Mouse (Mus musculus): ENCODE data around the gene Prr29. TPM values are rescaled to one million over a fixed set of nuclear protein-coding genes. Genes with fewer than 3 reads are reported as not detected.
A peak's percentile ranks its signal among the peaks of the same experiment; 100 is the strongest.

Gene Prr29
- total and polyA plus RNA-seq, 2 experiments from 2014 or later = not detected

- Histone ChIP-seq H3K9me3 (ENCODE audit: low read length) (no peaks in the 10 kb centered on the region), H3K4me2 (ENCODE audit: low read depth, low read length) (no peak overlapping the region), H3K36me3 (ENCODE audit: insufficient read depth, low read length) (no peaks in the 10 kb centered on the region), H3K4me3 (ENCODE audit: low read length) (no peak overlapping the region), H3K4me1 (ENCODE audit: insufficient read depth, low read length) (no peaks in the 10 kb centered on the region), H3K27me3 (ENCODE audit: insufficient read depth, low read length) (no peaks in the 10 kb centered on the region), H3K9ac (replicated peaks; ENCODE audit: low read length) (no peak overlapping the region), H3K27ac (no peak overlapping the region)
- no peak for TF ChIP-seq CTCF (IDR thresholded peaks at IDR 0.05; ENCODE audit: low read depth)
- ATAC-seq = no peak
- DNase-seq (ENCODE audit: low spot score) = no peak
- WGBS = 60% methylated on average over 11 of the region's 11 CpGs
These were observed 8.7 kb downstream of the Prr29 start for GRCm38 (mm10) chr11:106373998-106374397.

DNA sequence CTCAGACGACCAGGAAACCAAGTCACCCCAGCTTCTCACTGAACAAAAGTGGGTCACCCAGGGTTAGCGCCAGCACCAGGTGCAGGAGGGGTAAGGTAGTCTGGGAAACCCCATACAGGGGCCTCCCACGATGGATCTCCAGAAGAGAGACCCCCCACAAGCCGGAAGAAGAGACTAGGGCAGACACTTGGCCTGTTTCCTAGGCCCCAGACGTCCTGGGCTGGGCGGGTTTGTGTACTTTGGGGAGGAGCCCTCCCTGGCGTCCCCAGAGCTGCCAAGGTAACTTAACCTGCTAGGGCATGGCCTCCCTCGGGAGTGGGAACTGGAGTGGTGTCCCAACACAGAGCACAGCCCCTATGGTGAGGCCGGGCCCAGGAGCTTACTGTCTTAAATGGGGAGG, 9.3 kb downstream of the Prr29 start:
- TF ChIP-seq CTCF (IDR thresholded peaks at IDR 0.05; ENCODE audit: low read depth) = no peak
- no peaks in the 10 kb centered on the region for H3K36me3 ChIP-seq (ENCODE audit: insufficient read depth, low read length)

DNA sequence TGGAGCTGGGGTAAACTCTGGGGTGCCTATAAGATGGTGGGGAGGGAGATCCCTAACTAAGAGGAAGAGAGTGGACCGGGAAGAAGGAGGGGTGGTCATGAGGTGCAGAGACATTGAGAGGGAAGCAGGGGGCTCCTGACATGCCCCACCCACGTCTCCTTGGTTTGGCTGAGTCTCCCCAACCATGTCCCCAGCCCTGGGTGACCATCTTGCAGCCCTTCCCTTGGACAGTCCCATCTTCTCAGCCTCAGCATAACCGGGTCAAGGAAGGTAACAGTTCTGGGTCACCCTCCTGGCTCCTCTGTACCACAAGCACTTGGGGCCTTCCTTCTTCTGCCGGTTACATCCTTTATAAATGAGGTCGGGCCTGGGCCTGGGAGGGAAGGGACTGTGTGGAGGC, 9.7 kb downstream of the Prr29 start:
- no peak overlapping the region for H3K4me3 ChIP-seq (ENCODE audit: low read length)

More for the DNA sequence above, 9.3 kb downstream of the Prr29 start:
- no peak overlapping the region for H3K27ac ChIP-seq
- no peaks in the 10 kb centered on the region for H3K27me3 ChIP-seq (ENCODE audit: insufficient read depth, low read length)
- no peak overlapping the region for H3K4me3 ChIP-seq (ENCODE audit: low read length)
- no peaks in the 10 kb centered on the region for H3K4me1 ChIP-seq (ENCODE audit: insufficient read depth, low read length)
- H3K9me3 ChIP-seq (ENCODE audit: low read length) = no peaks in the 10 kb centered on the region
- ATAC-seq = no peak
- no peak overlapping the region for H3K4me2 ChIP-seq (ENCODE audit: low read depth, low read length)
- WGBS = 41% methylated on average over 9 of the region's 9 CpGs
- DNase-seq (ENCODE audit: low spot score) = no peak
- H3K9ac ChIP-seq (replicated peaks; ENCODE audit: low read length) = no peak overlapping the region

GRCm38 (mm10) chr11:106381011-106381410, 15.7 kb downstream of the Prr29 start:
- Histone ChIP-seq H3K4me1 (ENCODE audit: insufficient read depth, low read length) (no peaks in the 10 kb centered on the region), H3K4me2 (ENCODE audit: low read depth, low read length) (no peak overlapping the region), H3K9me3 (ENCODE audit: low read length) (no peaks in the 10 kb centered on the region), H3K9ac (replicated peaks; ENCODE audit: low read length) (no peak overlapping the region), H3K4me3 (ENCODE audit: low read length) (no peak overlapping the region), H3K27me3 (ENCODE audit: insufficient read depth, low read length) (no peaks in the 10 kb centered on the region), H3K27ac (no peak overlapping the region), H3K36me3 (ENCODE audit: insufficient read depth, low read length) (no peaks in the 10 kb centered on the region)
- TF ChIP-seq CTCF (IDR thresholded peaks at IDR 0.05; ENCODE audit: low read depth) = 0 out of 2 replicates have a peak, but pooled peaks have one; percentile 7
- 81% methylated on average over 11 of the region's 11 CpGs for WGBS
- no peak for DNase-seq (ENCODE audit: low spot score)
- no peak for ATAC-seq

More for the DNA sequence above, 9.7 kb downstream of the Prr29 start:
- Histone ChIP-seq H3K9me3 (ENCODE audit: low read length) (no peaks in the 10 kb centered on the region), H3K36me3 (ENCODE audit: insufficient read depth, low read length) (no peaks in the 10 kb centered on the region), H3K4me1 (ENCODE audit: insufficient read depth, low read length) (no peaks in the 10 kb centered on the region), H3K27me3 (ENCODE audit: insufficient read depth, low read length) (no peaks in the 10 kb centered on the region), H3K4me2 (ENCODE audit: low read depth, low read length) (no peak overlapping the region), H3K27ac (no peak overlapping the region), H3K9ac (replicated peaks; ENCODE audit: low read length) (no peak overlapping the region)
- 76% methylated on average over 5 of the region's 5 CpGs for WGBS
- TF ChIP-seq CTCF (IDR thresholded peaks at IDR 0.05; ENCODE audit: low read depth) = no peak
- DNase-seq (ENCODE audit: low spot score) (no peak), ATAC-seq (no peak)

DNA sequence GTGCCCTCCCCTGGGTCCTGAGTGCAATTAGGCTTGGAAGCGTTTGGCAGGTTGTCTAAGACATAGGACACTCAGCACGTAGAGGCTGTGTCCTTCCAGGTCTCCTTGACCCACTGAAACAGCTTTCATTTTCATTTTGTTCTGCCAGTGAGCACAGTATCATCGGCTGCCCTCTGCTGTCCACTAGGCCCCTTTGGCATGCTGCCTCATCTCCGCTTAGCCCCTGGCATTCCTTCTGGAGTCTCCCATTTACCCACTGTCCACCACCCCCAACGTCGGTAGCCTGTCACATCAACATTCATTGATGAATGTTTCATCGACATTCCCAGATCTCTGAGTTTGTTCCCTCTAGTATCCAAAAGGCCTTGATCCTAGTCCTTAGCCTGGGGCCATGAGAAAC, 16.6 kb downstream of the Prr29 start:
- DNase-seq (ENCODE audit: low spot score) (no peak), ATAC-seq (no peak)
- Histone ChIP-seq H3K4me1 (ENCODE audit: insufficient read depth, low read length) (no peaks in the 10 kb centered on the region), H3K4me3 (ENCODE audit: low read length) (no peak overlapping the region), H3K9me3 (ENCODE audit: low read length) (no peaks in the 10 kb centered on the region), H3K27me3 (ENCODE audit: insufficient read depth, low read length) (no peaks in the 10 kb centered on the region), H3K27ac (no peak overlapping the region), H3K4me2 (ENCODE audit: low read depth, low read length) (no peak overlapping the region), H3K9ac (replicated peaks; ENCODE audit: low read length) (no peak overlapping the region), H3K36me3 (ENCODE audit: insufficient read depth, low read length) (no peaks in the 10 kb centered on the region)
- 81% methylated on average over 7 of the region's 7 CpGs for whole genome bisulfite sequencing
- TF ChIP-seq CTCF (IDR thresholded peaks at IDR 0.05; ENCODE audit: low read depth) = peak; percentile 17

DNA sequence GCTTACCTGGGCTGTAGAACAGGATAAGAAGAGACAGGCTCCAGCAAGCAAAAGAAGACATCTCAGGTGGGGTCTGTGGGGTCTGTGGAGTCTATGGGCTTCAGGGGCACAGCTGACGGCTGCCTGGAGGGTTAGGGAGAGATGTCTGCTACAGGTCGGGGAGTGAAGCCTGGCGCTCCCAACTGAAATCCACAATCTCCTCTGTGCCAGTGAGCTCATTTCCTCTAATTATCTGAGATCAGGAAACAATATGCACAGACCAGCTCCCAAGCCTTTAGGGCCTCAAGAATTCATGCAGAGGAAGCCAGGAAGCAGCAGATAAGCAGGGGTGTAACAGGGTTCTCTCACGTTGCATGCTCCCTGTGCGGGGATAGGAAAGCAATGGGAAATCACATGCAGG, 17.2 kb downstream of the Prr29 start:
- Histone ChIP-seq H3K4me2 (ENCODE audit: low read depth, low read length) (no peak overlapping the region), H3K36me3 (ENCODE audit: insufficient read depth, low read length) (no peaks in the 10 kb centered on the region), H3K27ac (no peak overlapping the region), H3K4me1 (ENCODE audit: insufficient read depth, low read length) (no peaks in the 10 kb centered on the region), H3K4me3 (ENCODE audit: low read length) (no peak overlapping the region), H3K9me3 (ENCODE audit: low read length) (no peaks in the 10 kb centered on the region), H3K9ac (replicated peaks; ENCODE audit: low read length) (no peak overlapping the region), H3K27me3 (ENCODE audit: insufficient read depth, low read length) (no peaks in the 10 kb centered on the region)
- WGBS = 86% methylated on average over 5 of the region's 5 CpGs
- ATAC-seq (no peak), DNase-seq (ENCODE audit: low spot score) (no peak)
- TF ChIP-seq CTCF (IDR thresholded peaks at IDR 0.05; ENCODE audit: low read depth) = no peak

- ATAC-seq (no peak), DNase-seq (ENCODE audit: low spot score) (no peak)
- no peaks in the 10 kb centered on the region for H3K27me3 ChIP-seq (ENCODE audit: insufficient read depth, low read length)
- H3K9me3 ChIP-seq (ENCODE audit: low read length) = no peaks in the 10 kb centered on the region
- H3K27ac ChIP-seq = no peak overlapping the region
- no peak overlapping the region for H3K4me3 ChIP-seq (ENCODE audit: low read length)
- H3K36me3 ChIP-seq (ENCODE audit: insufficient read depth, low read length) = no peaks in the 10 kb centered on the region
- H3K4me1 ChIP-seq (ENCODE audit: insufficient read depth, low read length) = no peaks in the 10 kb centered on the region
- WGBS = 77% methylated on average over 6 of the region's 6 CpGs
- no peak overlapping the region for H3K4me2 ChIP-seq (ENCODE audit: low read depth, low read length)
- no peak for TF ChIP-seq CTCF (IDR thresholded peaks at IDR 0.05; ENCODE audit: low read depth)
- no peak overlapping the region for H3K9ac ChIP-seq (replicated peaks; ENCODE audit: low read length)
These were observed 17.9 kb downstream of the Prr29 start for GRCm38 (mm10) chr11:106383051-106383790.

Measured in hindbrain, postnatal 0 days (tissue).